Comparison of ENCODE assay signal across 8 mouse cellular contexts in genomic region chr16:13366802-13367465, GRCm38 (mm10).
DNase-seq lines count a peak whose midpoint lies in the region; ATAC-seq lines count a peak whose summit lies in the region.

No protein-coding gene starts in this region.

- H3K36me3 ChIP-seq in hindbrain, embryonic 10.5 days = no peaks in the 10 kb centered on the region
- H3K36me3 ChIP-seq in hindbrain, embryonic 11.5 days (ENCODE audit: control insufficient read depth, insufficient read depth, low read length) = no peaks in the 10 kb centered on the region
- peaks cover 4% of the 10 kb centered on the region; the same call in 1 of the 2 replicates for H3K36me3 ChIP-seq in heart, embryonic 13.5 days

- no peak for ATAC-seq in hindbrain, embryonic 11.5 days (ENCODE audit: low FRiP score)
- no peak for ATAC-seq in heart, embryonic 13.5 days (ENCODE audit: extremely low read depth, insufficient number of reproducible peaks, low FRiP score, low TSS enrichment)

- H3K27ac ChIP-seq in hindbrain, embryonic 10.5 days = no peak overlapping the region
- no peak overlapping the region for H3K27ac ChIP-seq in hindbrain, embryonic 11.5 days (ENCODE audit: low read depth, low read length)
- peak overlapping the region; percentile 38 for H3K27ac ChIP-seq in heart, embryonic 13.5 days (replicated peaks)

- 41% methylated on average over 4 of the region's 4 CpGs for WGBS in hindbrain, embryonic 10.5 days
- WGBS in hindbrain, embryonic 11.5 days = 35% methylated on average over 4 of the region's 4 CpGs
- WGBS in heart, embryonic 13.5 days = 19% methylated on average over 4 of the region's 4 CpGs

- DNase-seq in hindbrain, embryonic 10.5 days (ENCODE audit: low spot score) = peak; percentile 13
- no peak for DNase-seq in hindbrain, embryonic 11.5 days (ENCODE audit: low spot score)
- peak; percentile 92 for DNase-seq in brain, adult 2 months (ENCODE audit: low read depth, low spot score)
- DNase-seq in left cerebral cortex, postnatal 25 days (ENCODE audit: low spot score in 2 of 2) = peak; percentile 59 to 88
- DNase-seq in right cerebral cortex, postnatal 4 days = peak; percentile 13
- DNase-seq in urinary bladder, adult 2 months (ENCODE audit: low spot score) = no peak
- no peak for DNase-seq in adrenal gland, postnatal 25 days

- H3K9me3 ChIP-seq in hindbrain, embryonic 10.5 days = no peaks in the 10 kb centered on the region
- H3K9me3 ChIP-seq in hindbrain, embryonic 11.5 days (ENCODE audit: control insufficient read depth, low read length) = no peaks in the 10 kb centered on the region
- H3K9me3 ChIP-seq in heart, embryonic 13.5 days = no peaks in the 10 kb centered on the region

- no peak overlapping the region for H3K4me2 ChIP-seq in hindbrain, embryonic 11.5 days (replicated peaks; ENCODE audit: low read depth, low read length)
- H3K4me2 ChIP-seq in heart, embryonic 13.5 days = no peak overlapping the region

- no peak overlapping the region for H3K9ac ChIP-seq in hindbrain, embryonic 11.5 days (ENCODE audit: low read depth, low read length)
- 0 out of 2 replicates have a peak overlapping the region, but pooled peaks have one; percentile 14 for H3K9ac ChIP-seq in heart, embryonic 13.5 days

- intact Hi-C loops in left cerebral cortex, postnatal 25 days (cut with DNase I) = no loop called here

- no peaks in the 10 kb centered on the region for H3K27me3 ChIP-seq in hindbrain, embryonic 10.5 days (ENCODE audit: insufficient read depth, poor library complexity, severe bottlenecking)
- no peaks in the 10 kb centered on the region for H3K27me3 ChIP-seq in hindbrain, embryonic 11.5 days (ENCODE audit: control insufficient read depth, insufficient read depth, low read length)
- no peaks in the 10 kb centered on the region for H3K27me3 ChIP-seq in heart, embryonic 13.5 days (replicated peaks)

- no peak overlapping the region for H3K4me3 ChIP-seq in hindbrain, embryonic 10.5 days
- no peak overlapping the region for H3K4me3 ChIP-seq in hindbrain, embryonic 11.5 days (ENCODE audit: low read depth, low read length)
- H3K4me3 ChIP-seq in heart, embryonic 13.5 days = no peak overlapping the region

- H3K4me1 ChIP-seq in hindbrain, embryonic 10.5 days (replicated peaks) = peaks cover 25% of the 10 kb centered on the region
- 0 out of 2 replicates have a peak, but pooled peaks cover 2% of the 10 kb centered on the region for H3K4me1 ChIP-seq in hindbrain, embryonic 11.5 days (replicated peaks; ENCODE audit: control insufficient read depth, insufficient read depth, low read length)
- peaks cover 67% of the 10 kb centered on the region for H3K4me1 ChIP-seq in heart, embryonic 13.5 days

Comparison
In these comparisons a context has a peak if more than half of its experiments do, and no peak if none do; other contexts are left out.
1. DNase-seq: peak in hindbrain, embryonic 10.5 days (single experiment), brain, adult 2 months (single experiment), left cerebral cortex, postnatal 25 days (2 of 2) and right cerebral cortex, postnatal 4 days (single experiment); none in hindbrain, embryonic 11.5 days (single experiment), urinary bladder, adult 2 months (single experiment) and adrenal gland, postnatal 25 days (single experiment).